Mouse (Mus musculus): ENCODE data around the gene Opalin. TPM values are rescaled to one million over a fixed set of nuclear protein-coding genes. Genes with fewer than 3 reads are reported as not detected.

The Opalin gene
- polyA plus RNA-seq, 1 experiment, result 53.9 TPM

DNA sequence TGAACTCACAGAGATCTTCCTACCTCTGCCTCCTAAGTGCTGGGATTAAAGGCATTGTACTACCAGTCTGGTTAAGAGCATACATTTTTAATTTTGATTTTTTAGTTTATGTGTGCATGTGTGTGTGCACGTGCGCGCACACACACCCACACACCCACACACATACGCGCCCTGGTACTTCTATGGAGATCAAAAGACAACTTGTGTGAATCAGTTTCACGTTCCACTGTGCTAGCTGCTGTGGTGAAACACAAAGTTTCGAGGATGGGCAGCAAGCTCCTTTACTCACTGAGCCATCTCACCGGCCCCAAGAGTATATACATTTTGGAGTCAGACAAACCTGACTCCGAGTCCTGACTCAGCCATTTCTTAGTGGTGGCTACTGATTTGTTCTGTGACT lies 49.3 kb downstream of the Opalin start:
- H3K4me1 ChIP-seq (ENCODE audit: control insufficient read depth, insufficient read depth, low read length), result no peaks in the 10 kb centered on the region
- no peak overlapping the region for H3K4me3 ChIP-seq (ENCODE audit: insufficient read depth, low read length)
- H3K27ac ChIP-seq (ENCODE audit: insufficient read depth, low read length), result no peak overlapping the region
- TF ChIP-seq POLR2A (IDR thresholded peaks at IDR 0.05; ENCODE audit: extremely low read depth, insufficient read depth, low read length), result no peak
- no peak for TF ChIP-seq CTCF (IDR thresholded peaks at IDR 0.05; ENCODE audit: extremely low read depth, insufficient read depth, low read length)

DNA sequence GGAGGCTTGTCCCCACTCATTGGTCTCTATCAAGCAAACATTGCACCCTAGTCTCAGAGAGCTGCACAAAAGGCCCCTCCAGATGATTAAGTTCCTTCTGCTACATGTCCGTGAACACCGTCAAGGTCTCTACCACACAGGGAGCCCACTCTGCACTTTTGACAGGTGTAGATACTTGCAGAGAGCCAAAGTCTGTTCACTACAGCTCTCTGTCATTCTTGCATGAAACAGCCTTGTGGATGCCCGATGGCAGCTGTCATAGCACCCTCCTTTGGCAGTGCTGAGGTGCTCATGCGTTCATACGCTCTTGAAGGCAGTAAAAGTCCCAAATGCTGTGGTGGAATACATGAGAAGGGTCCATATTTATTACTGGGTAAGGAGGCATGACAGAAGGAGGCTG lies 49.9 kb downstream of the Opalin start:
- H3K4me1 ChIP-seq (ENCODE audit: control insufficient read depth, insufficient read depth, low read length), result no peaks in the 10 kb centered on the region
- no peak overlapping the region for H3K4me3 ChIP-seq (ENCODE audit: insufficient read depth, low read length)
- TF ChIP-seq POLR2A (IDR thresholded peaks at IDR 0.05; ENCODE audit: extremely low read depth, insufficient read depth, low read length) (no peak), CTCF (IDR thresholded peaks at IDR 0.05; ENCODE audit: extremely low read depth, insufficient read depth, low read length) (no peak)
- H3K27ac ChIP-seq (ENCODE audit: insufficient read depth, low read length), result no peak overlapping the region

DNA sequence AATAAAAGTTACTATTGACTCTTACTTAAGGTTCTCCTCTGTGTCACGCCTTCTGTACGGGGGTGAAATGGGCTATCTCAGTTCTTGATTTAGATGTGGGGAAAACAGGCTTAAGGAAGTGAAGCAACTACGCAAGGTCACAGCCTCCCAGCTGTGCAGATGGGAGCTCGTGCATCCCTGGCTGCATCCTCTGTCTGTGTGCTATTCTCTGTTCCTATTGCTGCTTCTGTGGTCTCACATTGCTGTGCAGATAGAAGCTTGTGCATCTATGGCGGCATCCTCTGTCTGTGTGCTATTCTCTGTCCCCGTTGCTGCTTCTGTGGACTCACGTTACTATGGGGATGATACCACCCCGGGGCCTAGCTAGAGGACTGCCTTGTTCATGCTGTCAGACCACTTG lies 50.4 kb downstream of the Opalin start:
- Histone ChIP-seq H3K27ac (ENCODE audit: insufficient read depth, low read length) (no peak overlapping the region), H3K4me1 (ENCODE audit: control insufficient read depth, insufficient read depth, low read length) (no peaks in the 10 kb centered on the region), H3K4me3 (ENCODE audit: insufficient read depth, low read length) (no peak overlapping the region)
- no peak for TF ChIP-seq CTCF (IDR thresholded peaks at IDR 0.05; ENCODE audit: extremely low read depth, insufficient read depth, low read length)

DNA sequence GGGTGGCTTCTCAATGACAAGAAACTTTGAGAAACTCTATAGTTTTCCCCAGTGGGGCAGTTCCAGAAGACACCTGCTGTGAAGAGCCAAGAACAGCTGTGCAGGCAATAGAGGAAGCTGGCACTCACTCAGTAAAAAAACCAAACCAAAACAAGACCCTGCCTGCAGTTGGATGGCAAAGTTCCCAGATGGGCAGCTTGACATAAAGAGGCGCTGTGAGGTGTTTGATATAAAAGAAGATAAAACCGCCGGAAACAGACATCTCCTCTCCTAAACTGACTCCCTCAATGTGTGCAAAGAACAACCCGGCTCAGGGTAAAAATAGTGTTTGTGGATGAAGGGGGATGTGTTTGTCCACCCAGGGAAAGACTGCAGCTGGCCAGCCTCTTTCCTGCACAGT lies 54.7 kb downstream of the Opalin start:
- Histone ChIP-seq H3K4me1 (ENCODE audit: control insufficient read depth, insufficient read depth, low read length) (no peaks in the 10 kb centered on the region), H3K4me3 (ENCODE audit: insufficient read depth, low read length) (no peak overlapping the region), H3K27ac (ENCODE audit: insufficient read depth, low read length) (no peak overlapping the region)
- TF ChIP-seq CTCF (IDR thresholded peaks at IDR 0.05; ENCODE audit: extremely low read depth, insufficient read depth, low read length) (no peak), POLR2A (IDR thresholded peaks at IDR 0.05; ENCODE audit: extremely low read depth, insufficient read depth, low read length) (no peak)

DNA sequence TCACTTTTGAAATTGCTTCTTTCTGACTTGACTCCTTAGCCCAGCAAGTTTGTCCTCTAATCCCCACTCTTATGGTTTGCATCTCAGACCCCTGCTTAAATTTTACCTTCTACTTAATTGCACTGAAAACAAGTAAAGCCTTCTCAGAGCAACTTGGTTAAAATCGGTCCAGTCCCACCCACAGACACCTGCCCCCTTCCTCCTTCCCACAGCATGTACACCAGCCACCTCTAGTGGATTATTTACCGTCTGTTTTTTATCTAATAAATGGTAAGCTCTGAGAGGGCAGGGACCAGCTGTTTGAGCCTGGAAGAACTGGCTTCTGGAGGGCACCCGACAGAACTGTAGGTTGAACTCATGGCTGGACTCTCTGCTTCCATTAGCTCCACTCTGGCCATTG lies 56.4 kb downstream of the Opalin start:
- TF ChIP-seq CTCF (IDR thresholded peaks at IDR 0.05; ENCODE audit: extremely low read depth, insufficient read depth, low read length) (no peak), POLR2A (IDR thresholded peaks at IDR 0.05; ENCODE audit: extremely low read depth, insufficient read depth, low read length) (no peak)
- Histone ChIP-seq H3K4me1 (ENCODE audit: control insufficient read depth, insufficient read depth, low read length) (peaks cover 2% of the 10 kb centered on the region), H3K27ac (ENCODE audit: insufficient read depth, low read length) (no peak overlapping the region), H3K4me3 (ENCODE audit: insufficient read depth, low read length) (no peak overlapping the region)

DNA sequence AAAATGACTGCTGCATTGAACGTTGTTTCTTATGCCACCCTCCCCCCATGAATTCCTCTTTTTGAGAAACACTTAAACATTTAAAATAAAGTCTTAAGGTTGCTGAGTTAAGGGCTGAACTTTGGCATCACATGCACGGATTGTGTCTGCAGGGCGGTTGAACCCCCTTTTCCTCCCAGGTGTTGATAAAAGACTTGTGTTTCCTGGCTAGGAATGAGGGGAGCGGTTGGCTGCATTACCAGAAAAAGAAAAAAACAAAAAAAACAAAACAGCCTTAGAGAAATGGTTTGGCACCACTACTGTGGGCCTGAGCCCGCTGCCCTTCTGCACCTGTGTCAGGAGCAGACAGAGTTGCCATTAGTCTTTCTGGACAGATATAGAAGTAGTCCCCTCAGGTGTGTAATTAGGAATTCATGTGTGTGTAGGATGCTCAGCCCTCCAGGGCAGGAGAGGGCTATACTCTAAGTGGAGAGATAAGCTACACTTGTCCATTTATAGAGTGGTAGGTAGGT lies 57.7 kb downstream of the Opalin start:
- no peak overlapping the region for H3K27ac ChIP-seq (ENCODE audit: insufficient read depth, low read length)
- TF ChIP-seq POLR2A (IDR thresholded peaks at IDR 0.05; ENCODE audit: extremely low read depth, insufficient read depth, low read length) (no peak), CTCF (IDR thresholded peaks at IDR 0.05; ENCODE audit: extremely low read depth, insufficient read depth, low read length) (no peak)
- H3K4me1 ChIP-seq (ENCODE audit: control insufficient read depth, insufficient read depth, low read length), result peaks cover 2% of the 10 kb centered on the region
- no peak overlapping the region for H3K4me3 ChIP-seq (ENCODE audit: insufficient read depth, low read length)

DNA sequence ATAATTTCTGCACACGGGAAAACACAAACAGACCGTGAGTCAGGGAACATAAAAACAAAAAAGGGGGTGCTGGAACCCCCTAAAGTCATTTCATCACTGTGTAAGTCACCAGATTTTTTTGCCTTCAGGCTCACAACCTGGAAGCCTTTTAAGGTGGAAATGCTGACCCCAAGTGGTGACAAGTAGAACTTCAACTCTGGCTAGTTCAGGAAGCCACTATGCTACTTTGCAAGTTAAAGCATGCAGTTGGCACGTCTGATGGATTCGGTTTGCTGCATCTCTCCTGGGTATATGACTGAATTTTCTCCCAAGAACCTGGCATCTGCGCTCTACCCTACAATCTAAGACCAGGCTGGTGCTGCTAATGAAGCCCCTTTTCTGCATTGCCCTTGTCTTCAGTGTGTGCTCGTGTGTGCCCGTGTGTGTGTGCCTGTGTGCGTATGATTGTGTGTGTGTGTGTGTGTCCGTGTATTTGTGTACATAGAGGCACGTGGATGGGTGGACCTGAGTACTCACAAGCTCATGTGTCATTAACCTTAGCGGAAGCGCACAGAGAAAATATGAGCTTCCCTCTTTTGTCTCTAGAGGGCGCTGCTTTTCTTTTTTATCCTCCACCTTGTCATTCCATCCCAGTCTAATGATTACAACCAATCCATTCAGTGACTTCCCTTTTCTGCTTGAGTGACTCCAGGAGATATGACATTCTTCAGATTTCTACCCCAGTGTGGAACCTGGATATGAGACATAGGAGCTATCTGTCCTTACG lies 60.8 kb downstream of the Opalin start:
- no peak overlapping the region for H3K27ac ChIP-seq (ENCODE audit: insufficient read depth, low read length)
- peaks cover 5% of the 10 kb centered on the region for H3K4me1 ChIP-seq (ENCODE audit: control insufficient read depth, insufficient read depth, low read length)
- H3K4me3 ChIP-seq (ENCODE audit: insufficient read depth, low read length), result 0 out of 2 replicates have a peak overlapping the region, but pooled peaks have one; percentile 12
- TF ChIP-seq POLR2A (IDR thresholded peaks at IDR 0.05; ENCODE audit: extremely low read depth, insufficient read depth, low read length) (no peak), CTCF (IDR thresholded peaks at IDR 0.05; ENCODE audit: extremely low read depth, insufficient read depth, low read length) (peak; percentile 79)

DNA sequence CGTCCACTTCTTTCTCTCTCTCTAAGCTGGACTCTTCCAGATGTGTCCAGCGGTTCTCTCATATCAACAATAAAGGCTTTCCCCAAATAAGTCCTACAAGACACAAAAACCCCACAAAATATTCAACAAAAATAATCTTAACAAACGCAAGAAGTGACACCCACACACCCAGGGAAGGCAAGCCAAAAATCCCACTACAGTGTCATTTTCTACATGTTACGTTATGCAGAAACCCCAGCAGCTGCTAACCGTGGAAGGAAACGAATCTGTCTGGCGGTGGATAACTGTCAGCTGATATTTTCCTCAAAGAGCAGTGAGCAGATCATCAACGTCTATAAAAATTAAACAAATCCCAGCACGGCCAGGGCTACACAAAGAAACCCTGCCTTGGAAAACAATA lies 62.9 kb downstream of the Opalin start:
- TF ChIP-seq CTCF (IDR thresholded peaks at IDR 0.05; ENCODE audit: extremely low read depth, insufficient read depth, low read length) (no peak), POLR2A (IDR thresholded peaks at IDR 0.05; ENCODE audit: extremely low read depth, insufficient read depth, low read length) (no peak)
- H3K4me1 ChIP-seq (ENCODE audit: control insufficient read depth, insufficient read depth, low read length), result peaks cover 5% of the 10 kb centered on the region
- no peak overlapping the region for H3K27ac ChIP-seq (ENCODE audit: insufficient read depth, low read length)
- H3K4me3 ChIP-seq (ENCODE audit: insufficient read depth, low read length), result no peak overlapping the region

DNA sequence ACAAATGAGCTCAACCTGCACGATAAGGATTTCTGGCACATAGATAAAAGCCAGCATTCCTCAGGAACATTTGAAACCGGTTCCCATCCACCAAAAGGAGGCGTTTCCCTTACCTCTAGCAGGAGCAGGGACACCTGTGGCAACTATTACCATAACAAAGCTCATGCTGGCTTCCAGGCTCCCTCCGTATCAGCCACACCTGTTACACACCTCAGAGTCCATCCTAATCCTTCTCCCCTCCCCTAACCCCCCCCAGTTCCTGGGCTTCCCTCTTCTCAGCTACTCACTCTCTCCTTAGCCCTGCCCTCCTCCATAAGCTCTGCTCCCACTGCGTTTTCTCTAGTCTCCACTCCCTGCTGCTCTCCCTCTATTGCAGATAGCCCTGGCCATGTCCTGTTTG lies 63.3 kb downstream of the Opalin start:
- Histone ChIP-seq H3K4me3 (ENCODE audit: insufficient read depth, low read length) (no peak overlapping the region), H3K27ac (ENCODE audit: insufficient read depth, low read length) (no peak overlapping the region), H3K4me1 (ENCODE audit: control insufficient read depth, insufficient read depth, low read length) (peaks cover 5% of the 10 kb centered on the region)
- no peak for TF ChIP-seq POLR2A (IDR thresholded peaks at IDR 0.05; ENCODE audit: extremely low read depth, insufficient read depth, low read length)
- TF ChIP-seq CTCF (IDR thresholded peaks at IDR 0.05; ENCODE audit: extremely low read depth, insufficient read depth, low read length), result no peak

Other genes with a start within 250 kb of the Opalin start
- gene Ccnj, start 245.8 kb downstream of the Opalin start, polyA plus RNA-seq (2012; rRNA removed), result 6.8 and 7.0 TPM in 2 replicates
- 4.4 and 4.7 TPM in 2 replicates for gene Zfp518a, start 182.4 kb downstream of the Opalin start, polyA plus RNA-seq (2012; rRNA removed)
- 8.4 and 8.9 TPM in 2 replicates for gene Blnk, start 82.6 kb downstream of the Opalin start, polyA plus RNA-seq (2012; rRNA removed)
- gene Dntt, start 47.8 kb downstream of the Opalin start, polyA plus RNA-seq (2012; rRNA removed), result not detected in 2 replicates
- 0.45 and 0.67 TPM in 2 replicates for gene Tll2, start 129.7 kb upstream of the Opalin start, polyA plus RNA-seq (2012; rRNA removed)
- 89.0 and 90.5 TPM in 2 replicates for gene Tm9sf3, start 186.9 kb upstream of the Opalin start, polyA plus RNA-seq (2012; rRNA removed)